Mouse (Mus musculus): Measurements from ENCODE around the gene Gm49387. TPM values are rescaled to one million over a fixed set of nuclear protein-coding genes. Genes with fewer than 3 reads are reported as not detected.

The Gm49387 gene
- total RNA-seq, 1 experiment: not detected

DNA sequence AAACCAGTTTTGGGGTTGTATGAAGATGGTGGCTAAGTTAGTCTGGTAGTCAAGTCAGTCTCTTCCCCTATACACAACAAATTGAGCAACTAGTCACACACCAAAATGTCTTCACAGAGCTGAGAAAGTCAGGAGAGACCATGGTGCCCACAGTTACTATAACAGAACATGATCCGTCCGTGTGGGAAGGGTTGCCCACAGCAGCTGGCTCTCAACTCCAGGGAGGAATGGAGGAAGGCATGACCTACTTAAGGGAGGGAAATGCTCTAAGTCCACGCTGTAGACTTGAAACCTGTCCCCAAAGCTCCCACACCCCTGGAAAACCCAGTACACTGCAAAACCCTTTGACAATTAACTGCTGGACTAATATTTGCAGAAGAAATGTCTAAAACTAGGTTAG, 130.4 kb downstream of the Gm49387 start:
- H3K9ac ChIP-seq (ENCODE audit: insufficient read depth, low read depth, low read length, poor library complexity, severe bottlenecking): no peak overlapping the region
- H3K4me3 ChIP-seq (ENCODE audit: insufficient read depth in 1 of 2, low read depth in 1 of 2, low read length in 2 of 2, poor library complexity in 1 of 2, severe bottlenecking in 1 of 2): no peak overlapping the region
- H3K4me1 ChIP-seq (ENCODE audit: control insufficient read depth in 2 of 2, insufficient read depth in 2 of 2, low read length in 2 of 2, poor library complexity in 1 of 2): no peaks in the 10 kb centered on the region
- H3K9me3 ChIP-seq (ENCODE audit: control insufficient read depth, insufficient read depth, low read depth, low read length): no peaks in the 10 kb centered on the region
- DNase-seq (ENCODE audit: low read depth, low spot score): no peak
- TF ChIP-seq ZC3H11A (IDR thresholded peaks at IDR 0.05; ENCODE audit: borderline replicate concordance, low read depth, low read length) (no peak), MAFK (IDR thresholded peaks at IDR 0.05; ENCODE audit: insufficient read depth, low read depth, low read length) (no peak), ZNF384 (IDR thresholded peaks at IDR 0.05; ENCODE audit: low read depth, low read length) (no peak), HCFC1 (IDR thresholded peaks at IDR 0.05; ENCODE audit: borderline replicate concordance, insufficient read depth, low read length) (no peak), CHD2 (IDR thresholded peaks at IDR 0.05; ENCODE audit: low read depth, low read length) (no peak)
- H3K36me3 ChIP-seq (ENCODE audit: control insufficient read depth, insufficient read depth, low read length, poor library complexity, severe bottlenecking): peaks cover 31% of the 10 kb centered on the region
- H3K27ac ChIP-seq (ENCODE audit: insufficient read depth, low read depth, low read length, poor library complexity, severe bottlenecking): no peak overlapping the region
- in situ Hi-C loops (cut with MboI; ENCODE audit: low sequenced_read_pairs in 2 of 2, unreplicated experiment in 2 of 2): no loop called here

DNA sequence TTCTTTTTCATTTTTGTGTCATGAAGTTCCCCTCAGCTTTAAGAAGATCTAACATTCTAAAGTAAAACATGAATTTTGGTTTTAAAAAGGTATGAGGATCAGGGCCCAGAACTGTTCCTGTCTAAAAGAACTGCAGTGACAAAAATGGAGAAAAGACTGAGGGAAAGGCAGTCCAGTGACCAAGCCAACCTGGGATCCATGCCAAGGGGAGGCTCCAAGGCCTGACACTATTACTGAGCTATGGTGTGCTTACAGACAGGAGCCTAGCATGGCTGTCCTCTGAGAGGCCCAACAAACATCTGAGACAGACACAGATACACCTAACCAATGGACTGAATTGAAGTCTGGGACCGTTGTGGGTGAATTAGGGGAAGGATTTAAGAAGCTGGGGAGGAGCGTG, 130.8 kb downstream of the Gm49387 start:
- in situ Hi-C loops (cut with MboI; ENCODE audit: low sequenced_read_pairs in 2 of 2, unreplicated experiment in 2 of 2): no loop called here
- H3K27ac ChIP-seq (ENCODE audit: insufficient read depth, low read depth, low read length, poor library complexity, severe bottlenecking): no peak overlapping the region
- TF ChIP-seq MAFK (IDR thresholded peaks at IDR 0.05; ENCODE audit: insufficient read depth, low read depth, low read length) (no peak), ZNF384 (IDR thresholded peaks at IDR 0.05; ENCODE audit: low read depth, low read length) (no peak), HCFC1 (IDR thresholded peaks at IDR 0.05; ENCODE audit: borderline replicate concordance, insufficient read depth, low read length) (no peak), CHD2 (IDR thresholded peaks at IDR 0.05; ENCODE audit: low read depth, low read length) (no peak)

DNA sequence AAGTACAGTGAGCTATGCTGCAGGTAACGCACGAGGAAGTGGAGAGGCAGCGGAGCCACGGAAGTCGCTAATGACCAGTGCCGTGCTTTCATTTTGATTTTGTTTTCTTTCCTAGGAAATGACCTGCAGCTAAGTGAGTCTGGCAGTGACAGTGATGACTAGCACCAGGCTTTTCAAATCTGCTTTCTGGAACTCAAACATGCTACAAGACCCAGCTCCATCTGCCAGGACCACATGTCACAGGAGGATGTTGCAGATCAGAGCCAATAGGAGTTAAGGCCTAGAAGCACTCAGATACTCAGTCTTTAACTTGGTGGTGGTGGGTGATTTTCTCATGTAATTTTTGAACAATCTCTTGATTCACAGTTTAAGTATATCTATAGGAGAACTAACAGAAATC, 134.2 kb downstream of the Gm49387 start:
- no peak for DNase-seq (ENCODE audit: low read depth, low spot score)
- Histone ChIP-seq H3K9ac (ENCODE audit: insufficient read depth, low read depth, low read length, poor library complexity, severe bottlenecking) (no peak overlapping the region), H3K4me3 (ENCODE audit: insufficient read depth in 1 of 2, low read depth in 1 of 2, low read length in 2 of 2, poor library complexity in 1 of 2, severe bottlenecking in 1 of 2) (no peak overlapping the region), H3K36me3 (ENCODE audit: control insufficient read depth, insufficient read depth, low read length, poor library complexity, severe bottlenecking) (peaks cover 52% of the 10 kb centered on the region), H3K27ac (ENCODE audit: insufficient read depth, low read depth, low read length, poor library complexity, severe bottlenecking) (no peak overlapping the region), H3K4me1 (ENCODE audit: control insufficient read depth in 2 of 2, insufficient read depth in 2 of 2, low read length in 2 of 2, poor library complexity in 1 of 2) (no peaks in the 10 kb centered on the region), H3K9me3 (ENCODE audit: control insufficient read depth, insufficient read depth, low read depth, low read length) (no peaks in the 10 kb centered on the region)
- no peak for TF ChIP-seq MAFK (IDR thresholded peaks at IDR 0.05; ENCODE audit: insufficient read depth, low read depth, low read length)
- no peak for TF ChIP-seq ZC3H11A (IDR thresholded peaks at IDR 0.05; ENCODE audit: borderline replicate concordance, low read depth, low read length)
- no peak for TF ChIP-seq ZNF384 (IDR thresholded peaks at IDR 0.05; ENCODE audit: low read depth, low read length)
- TF ChIP-seq CHD2 (IDR thresholded peaks at IDR 0.05; ENCODE audit: low read depth, low read length): no peak
- TF ChIP-seq HCFC1 (IDR thresholded peaks at IDR 0.05; ENCODE audit: borderline replicate concordance, insufficient read depth, low read length): no peak
- in situ Hi-C loops (cut with MboI; ENCODE audit: low sequenced_read_pairs in 2 of 2, unreplicated experiment in 2 of 2): no loop called here

More for the DNA sequence above, 130.8 kb downstream of the Gm49387 start:
- Histone ChIP-seq H3K9me3 (ENCODE audit: control insufficient read depth, insufficient read depth, low read depth, low read length) (no peaks in the 10 kb centered on the region), H3K4me3 (ENCODE audit: insufficient read depth in 1 of 2, low read depth in 1 of 2, low read length in 2 of 2, poor library complexity in 1 of 2, severe bottlenecking in 1 of 2) (no peak overlapping the region), H3K4me1 (ENCODE audit: control insufficient read depth in 2 of 2, insufficient read depth in 2 of 2, low read length in 2 of 2, poor library complexity in 1 of 2) (no peaks in the 10 kb centered on the region), H3K36me3 (ENCODE audit: control insufficient read depth, insufficient read depth, low read length, poor library complexity, severe bottlenecking) (peaks cover 33% of the 10 kb centered on the region), H3K9ac (ENCODE audit: insufficient read depth, low read depth, low read length, poor library complexity, severe bottlenecking) (no peak overlapping the region)
- DNase-seq (ENCODE audit: low read depth, low spot score): no peak

DNA sequence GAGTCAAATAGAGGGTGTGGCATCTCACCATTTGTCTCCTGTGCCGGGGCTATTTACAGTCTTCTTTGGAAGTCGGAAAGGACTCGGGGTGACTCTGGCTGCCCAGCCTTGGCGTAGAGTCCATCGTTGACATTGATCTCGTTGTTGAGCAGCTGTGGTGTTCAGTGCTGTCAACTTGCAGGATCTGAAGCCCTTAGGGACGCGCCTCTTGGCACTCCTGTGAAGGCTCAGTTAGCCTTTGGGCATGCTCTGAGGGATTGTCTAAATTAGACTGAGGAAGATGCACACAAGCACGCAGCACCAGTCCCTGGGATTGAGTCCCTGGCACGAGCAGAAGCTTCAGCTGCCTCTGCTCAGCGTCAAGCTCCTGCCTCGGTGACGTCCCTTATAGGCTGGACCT, 137.3 kb downstream of the Gm49387 start:
- Histone ChIP-seq H3K27ac (ENCODE audit: insufficient read depth, low read depth, low read length, poor library complexity, severe bottlenecking) (no peak overlapping the region; the same call in 1 of the 2 replicates), H3K9ac (ENCODE audit: insufficient read depth, low read depth, low read length, poor library complexity, severe bottlenecking) (no peak overlapping the region), H3K4me1 (ENCODE audit: control insufficient read depth in 2 of 2, insufficient read depth in 2 of 2, low read length in 2 of 2, poor library complexity in 1 of 2) (peaks cover 2 to 6% of the 10 kb centered on the region in 2 experiments; a peak in 2 of 4 replicates), H3K36me3 (ENCODE audit: control insufficient read depth, insufficient read depth, low read length, poor library complexity, severe bottlenecking) (peaks cover 55% of the 10 kb centered on the region), H3K9me3 (ENCODE audit: control insufficient read depth, insufficient read depth, low read depth, low read length) (no peaks in the 10 kb centered on the region), H3K4me3 (ENCODE audit: insufficient read depth in 1 of 2, low read depth in 1 of 2, low read length in 2 of 2, poor library complexity in 1 of 2, severe bottlenecking in 1 of 2) (no peak overlapping the region)
- TF ChIP-seq ZNF384 (IDR thresholded peaks at IDR 0.05; ENCODE audit: low read depth, low read length): no peak
- no peak for TF ChIP-seq HCFC1 (IDR thresholded peaks at IDR 0.05; ENCODE audit: borderline replicate concordance, insufficient read depth, low read length)
- no peak for TF ChIP-seq MAFK (IDR thresholded peaks at IDR 0.05; ENCODE audit: insufficient read depth, low read depth, low read length)
- DNase-seq (ENCODE audit: low read depth, low spot score): no peak
- in situ Hi-C loops (cut with MboI; ENCODE audit: low sequenced_read_pairs in 2 of 2, unreplicated experiment in 2 of 2): no loop called here

Other genes with a start within 250 kb of the Gm49387 start
- 2.7 and 4.6 TPM in 2 replicates for gene Sh3bp5, start 204.8 kb downstream of the Gm49387 start, total RNA-seq (2012; rRNA removed)
- 48.9 and 58.0 TPM in 2 replicates for gene Eaf1, start 146.5 kb downstream of the Gm49387 start, total RNA-seq (2012; rRNA removed)
- gene Mettl6, start 145.8 kb downstream of the Gm49387 start, total RNA-seq (2012; rRNA removed): 34.4 and 37.0 TPM in 2 replicates
- gene Colq, start 49.5 kb downstream of the Gm49387 start, total RNA-seq (2012; rRNA removed): 0.18 TPM in 1 of 2 replicates, not detected in the other
- gene Btd, start 150 bp upstream of the Gm49387 start, total RNA-seq (2012; rRNA removed): 8.1 and 11.6 TPM in 2 replicates
- 6.2 and 8.4 TPM in 2 replicates for gene Hacl1, start 408 bp upstream of the Gm49387 start, total RNA-seq (2012; rRNA removed)
- 26.6 and 36.0 TPM in 2 replicates for gene Ankrd28, start 189.8 kb upstream of the Gm49387 start, total RNA-seq (2012; rRNA removed)